Mouse (Mus musculus) induced T-regulatory cell, adult 2 months (primary cell): Measurements from ENCODE around the gene Gpr25.

Experiments used
- DNase-seq: peaks from one replicate; pipeline ENCODE4 v3.0.0-alpha.2; 2012; ENCODE audit warnings: low read depth

Gpr25 gene

DNA sequence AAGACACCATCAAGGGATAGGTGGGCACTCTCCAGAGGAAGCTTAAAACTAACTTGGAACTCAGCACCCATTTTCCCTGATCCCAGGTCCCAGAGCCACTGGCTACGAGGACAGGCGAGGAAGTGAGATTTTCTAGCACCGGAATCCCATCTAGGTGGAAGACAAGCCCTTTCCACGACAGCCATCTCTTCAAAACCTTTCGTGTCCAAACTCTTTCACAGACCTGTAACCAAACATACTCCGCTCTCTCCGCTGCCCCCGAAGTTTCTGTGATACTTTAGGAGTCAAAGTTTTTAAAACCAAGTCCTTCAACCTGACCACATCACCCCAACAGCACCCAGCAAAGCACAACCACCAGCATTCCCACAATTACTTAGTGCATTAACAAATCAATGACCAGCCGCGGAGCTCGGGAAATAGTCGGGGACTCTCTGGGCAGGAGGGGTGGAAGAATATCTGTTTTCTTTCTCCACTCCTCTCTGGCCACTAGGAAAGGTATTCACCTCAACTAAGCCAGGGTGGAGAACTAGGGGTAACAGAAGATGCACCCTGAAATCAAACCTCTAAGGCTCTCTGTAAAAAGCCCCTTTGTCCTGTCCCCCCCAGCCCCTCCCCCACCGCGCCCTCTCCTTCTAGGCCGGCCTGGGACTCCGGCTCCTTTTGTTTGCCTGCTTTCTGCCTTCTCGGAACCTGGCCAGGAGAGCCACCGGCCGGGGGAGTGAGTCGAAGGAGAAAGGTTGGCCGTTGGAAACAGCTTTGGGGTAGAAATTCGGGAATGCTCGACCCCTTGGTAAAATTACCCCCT lies 27.5 kb downstream of the Gpr25 start:
- peak; percentile 18 for DNase-seq

DNA sequence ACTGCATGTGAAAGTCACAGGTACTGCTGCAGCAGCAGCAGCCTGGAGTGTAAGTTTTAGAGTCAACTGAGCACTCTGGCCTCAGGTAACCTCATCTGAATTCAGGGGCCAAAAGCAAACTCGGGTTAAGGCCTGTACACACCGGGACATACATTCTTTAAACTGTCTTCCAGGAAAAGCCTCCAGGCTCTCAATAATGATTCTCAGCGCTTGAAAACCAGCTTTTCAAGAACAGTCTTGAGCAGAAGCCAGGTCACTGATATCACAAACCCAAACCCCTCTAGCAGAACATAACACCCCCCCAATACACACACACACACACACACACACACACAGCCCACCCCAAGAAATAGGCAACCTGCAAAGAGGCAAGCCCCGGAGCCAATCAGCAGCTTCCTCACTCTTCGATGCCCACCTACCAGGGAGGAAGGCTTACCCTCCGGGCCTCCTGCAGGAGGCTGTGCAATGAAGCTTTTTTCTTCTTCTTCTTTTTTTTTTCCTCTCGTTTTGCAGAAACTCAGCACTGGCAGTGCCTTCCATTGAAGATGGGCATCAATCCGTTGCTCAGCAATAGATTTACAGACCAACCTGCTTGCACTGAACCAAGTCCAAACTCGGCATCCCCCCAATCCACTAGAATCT lies 28.3 kb downstream of the Gpr25 start:
- DNase-seq: peak; percentile 14

DNA sequence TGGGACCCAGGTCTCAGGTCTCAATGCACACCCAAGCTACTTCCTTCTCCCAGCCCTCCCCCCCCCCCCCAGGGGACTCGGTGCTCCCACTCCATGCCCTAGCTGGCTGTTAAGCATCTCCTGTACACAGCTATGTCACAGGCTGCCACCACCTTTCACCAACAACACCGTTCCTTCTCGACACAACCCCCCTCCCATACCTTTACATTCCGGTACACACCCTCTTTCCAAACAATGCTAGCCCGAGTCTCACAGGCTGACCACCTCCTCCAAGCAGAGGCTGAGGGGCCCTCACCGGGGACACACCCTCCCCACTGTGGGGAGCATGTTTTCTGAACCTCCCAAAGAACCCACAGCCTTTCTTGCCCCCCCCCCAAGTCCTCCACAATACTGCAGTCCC lies 29.1 kb downstream of the Gpr25 start:
- no peak for DNase-seq

DNA sequence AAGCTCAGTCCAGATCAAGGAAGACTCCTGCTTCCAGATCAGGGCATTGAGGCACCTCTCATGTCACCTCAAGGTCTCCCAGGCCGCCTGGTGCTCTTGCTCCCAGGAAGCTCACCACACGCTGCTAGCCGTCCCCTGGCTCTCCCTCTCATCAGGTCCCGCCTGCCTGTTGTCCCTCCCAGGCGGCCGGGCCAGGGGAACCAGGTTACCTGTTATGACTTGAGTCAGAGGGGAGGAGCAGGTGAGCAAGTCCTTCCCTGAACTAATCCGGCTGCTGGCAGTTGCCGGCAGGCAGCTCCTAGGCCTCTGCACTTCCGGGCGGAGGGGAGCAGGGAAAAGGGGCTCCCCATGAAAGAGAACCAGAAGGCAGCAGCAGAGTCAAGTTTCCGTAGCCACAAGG lies 30.5 kb downstream of the Gpr25 start:
- no peak for DNase-seq

DNA sequence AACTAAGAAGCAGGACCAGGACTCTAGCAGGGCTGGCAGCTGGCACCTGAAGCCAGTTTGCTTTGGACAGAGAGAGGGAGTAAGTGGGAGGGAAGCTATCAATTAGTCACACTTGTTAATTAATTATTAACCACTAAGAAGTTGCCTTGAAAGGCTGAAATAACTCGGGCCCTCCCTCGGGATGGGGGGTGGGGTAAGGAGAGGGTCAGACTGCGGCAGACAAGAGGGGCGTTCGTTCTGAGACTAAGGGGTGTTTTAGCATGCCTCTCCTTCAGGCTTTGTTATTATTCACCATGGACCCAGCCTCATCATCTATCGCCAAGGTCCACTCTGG lies 31.7 kb downstream of the Gpr25 start:
- no peak for DNase-seq

DNA sequence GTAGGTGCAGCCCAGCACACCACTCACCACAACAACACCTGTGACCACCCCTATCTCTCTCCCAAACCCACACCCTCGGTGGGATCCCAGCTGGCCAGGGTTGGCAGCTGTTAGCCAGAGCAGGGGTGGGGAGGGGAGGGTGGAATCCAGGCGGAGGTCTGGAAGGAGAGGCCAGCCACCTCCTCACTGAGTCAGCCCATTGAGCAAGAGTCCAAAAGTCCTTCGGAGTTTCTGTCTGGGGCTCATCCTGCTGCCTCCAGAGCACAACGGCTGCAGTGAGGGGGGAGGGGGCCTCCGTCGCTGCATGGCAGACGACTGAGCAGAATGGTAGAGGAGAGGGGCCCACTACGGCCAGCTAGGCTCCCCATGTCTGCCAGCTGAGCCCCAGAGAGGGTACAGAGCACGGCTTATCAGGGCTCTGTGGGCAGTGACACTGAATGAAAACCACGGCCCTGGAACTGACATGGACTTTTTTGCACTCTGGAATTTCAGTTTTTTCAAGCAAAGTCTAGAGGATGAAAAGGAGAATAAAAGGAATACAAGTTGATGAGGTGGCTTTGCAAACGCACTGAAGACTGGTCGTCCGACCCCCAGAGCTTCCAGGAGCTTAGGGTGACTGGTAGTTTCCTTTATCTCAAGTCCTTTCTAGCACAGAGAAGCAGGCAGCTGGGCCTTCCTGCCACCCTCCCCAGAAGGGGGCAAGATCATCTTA lies 32.2 kb downstream of the Gpr25 start:
- DNase-seq: no peak

DNA sequence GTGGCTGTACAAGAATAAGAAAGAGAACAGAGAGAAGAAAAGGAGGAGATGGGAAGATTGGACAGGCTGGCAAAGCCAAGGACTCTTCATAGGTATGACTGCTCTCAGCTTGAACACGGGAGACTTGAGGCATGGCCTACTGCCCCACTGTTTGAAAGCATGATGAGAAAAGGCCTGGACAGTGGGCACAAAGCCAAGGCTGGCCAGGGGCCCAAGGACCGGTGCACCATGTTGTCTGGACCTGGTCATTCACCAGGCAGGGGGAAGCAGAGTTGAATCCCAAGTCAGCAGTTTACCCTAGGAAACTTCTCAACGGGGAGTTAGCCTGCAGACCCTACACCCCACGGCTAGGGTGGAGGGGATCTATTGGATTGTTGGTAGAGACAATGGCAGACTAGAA lies 32.8 kb downstream of the Gpr25 start:
- DNase-seq: no peak

DNA sequence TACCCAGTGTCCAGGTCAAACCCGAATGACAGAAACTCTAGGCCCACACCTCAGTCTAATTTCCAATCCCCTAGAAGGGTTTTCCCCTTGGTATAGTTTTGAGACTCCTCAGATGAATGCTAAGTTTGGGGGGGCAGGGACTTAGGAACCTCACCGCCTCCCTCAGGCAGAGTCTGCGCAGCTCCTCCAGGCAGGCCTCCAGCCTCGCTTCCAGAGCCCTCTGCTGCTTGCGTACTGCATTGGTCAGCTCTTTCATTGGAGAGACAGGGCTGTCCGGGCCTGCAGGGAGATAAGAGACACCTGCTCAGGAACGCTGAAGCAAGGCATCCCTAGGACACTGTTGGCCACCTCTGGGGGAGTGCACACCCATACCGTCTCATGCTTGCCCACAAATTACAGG lies 34.0 kb downstream of the Gpr25 start:
- no peak for DNase-seq

DNA sequence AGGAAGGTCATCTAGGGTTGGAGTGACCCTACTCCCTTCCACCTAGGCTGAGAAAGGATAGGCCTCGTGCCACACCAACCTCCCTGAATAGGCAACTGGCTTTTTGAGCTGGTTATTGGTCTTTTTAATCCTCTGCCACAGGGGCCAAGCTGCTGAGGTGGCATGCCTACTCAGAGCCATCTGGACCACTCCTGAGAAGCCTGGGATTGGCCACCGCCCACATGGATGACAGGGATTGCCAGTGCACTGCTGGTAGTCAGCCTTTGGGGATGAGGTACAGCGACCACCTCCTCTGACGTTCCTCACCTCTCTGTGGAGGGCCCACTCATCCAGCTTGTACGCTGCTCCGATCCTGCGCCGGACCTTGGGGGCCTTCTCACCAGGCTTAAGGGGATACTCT lies 34.8 kb downstream of the Gpr25 start:
- no peak for DNase-seq

DNA sequence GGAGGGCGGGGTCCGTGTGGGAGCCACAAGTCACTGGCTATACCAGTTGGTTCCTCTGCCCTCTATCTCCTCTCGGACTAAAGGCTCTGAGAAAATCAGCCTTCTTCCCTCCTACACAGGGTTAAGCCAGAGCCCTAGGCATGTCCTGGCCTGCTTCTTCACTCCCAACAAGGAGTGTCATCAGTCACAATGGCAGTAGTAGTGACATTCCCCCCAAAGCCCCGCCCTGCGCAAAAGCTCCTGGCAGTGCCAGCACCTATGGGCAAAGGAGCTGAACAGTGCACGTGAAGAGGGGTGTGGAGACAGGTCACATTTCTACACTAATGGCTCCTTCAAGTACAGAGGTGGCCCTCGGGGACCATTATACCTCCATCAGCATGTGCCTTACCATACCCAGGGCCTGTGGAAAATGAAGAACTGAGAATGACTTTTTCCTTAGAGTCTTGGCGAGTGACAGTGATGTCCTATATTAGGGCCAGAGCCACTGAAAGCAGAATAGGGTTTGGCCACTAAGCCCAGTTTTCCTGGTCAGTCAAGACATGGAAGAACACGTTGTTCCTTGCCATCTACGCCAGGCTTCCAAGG lies 36.8 kb downstream of the Gpr25 start:
- DNase-seq: no peak

DNA sequence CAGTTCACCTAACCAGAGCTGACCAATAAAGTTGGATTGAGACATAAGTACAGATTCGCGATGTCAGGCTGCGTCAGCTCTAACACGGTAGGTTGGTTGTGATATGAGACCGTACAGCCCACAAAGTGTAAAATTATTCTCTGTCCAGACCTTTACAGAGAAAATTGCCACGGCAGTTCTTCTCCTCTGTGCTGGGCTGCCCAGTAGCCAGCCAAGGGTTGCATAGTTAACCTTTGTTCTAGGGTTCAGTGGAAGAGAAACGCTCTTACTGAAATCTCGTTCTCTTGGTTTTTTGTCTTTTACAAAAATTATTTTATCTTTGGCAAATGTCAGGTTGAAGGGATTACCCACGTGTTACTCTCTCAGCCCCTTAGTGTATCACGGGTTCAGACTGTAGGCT lies 38.3 kb downstream of the Gpr25 start:
- DNase-seq: no peak

DNA sequence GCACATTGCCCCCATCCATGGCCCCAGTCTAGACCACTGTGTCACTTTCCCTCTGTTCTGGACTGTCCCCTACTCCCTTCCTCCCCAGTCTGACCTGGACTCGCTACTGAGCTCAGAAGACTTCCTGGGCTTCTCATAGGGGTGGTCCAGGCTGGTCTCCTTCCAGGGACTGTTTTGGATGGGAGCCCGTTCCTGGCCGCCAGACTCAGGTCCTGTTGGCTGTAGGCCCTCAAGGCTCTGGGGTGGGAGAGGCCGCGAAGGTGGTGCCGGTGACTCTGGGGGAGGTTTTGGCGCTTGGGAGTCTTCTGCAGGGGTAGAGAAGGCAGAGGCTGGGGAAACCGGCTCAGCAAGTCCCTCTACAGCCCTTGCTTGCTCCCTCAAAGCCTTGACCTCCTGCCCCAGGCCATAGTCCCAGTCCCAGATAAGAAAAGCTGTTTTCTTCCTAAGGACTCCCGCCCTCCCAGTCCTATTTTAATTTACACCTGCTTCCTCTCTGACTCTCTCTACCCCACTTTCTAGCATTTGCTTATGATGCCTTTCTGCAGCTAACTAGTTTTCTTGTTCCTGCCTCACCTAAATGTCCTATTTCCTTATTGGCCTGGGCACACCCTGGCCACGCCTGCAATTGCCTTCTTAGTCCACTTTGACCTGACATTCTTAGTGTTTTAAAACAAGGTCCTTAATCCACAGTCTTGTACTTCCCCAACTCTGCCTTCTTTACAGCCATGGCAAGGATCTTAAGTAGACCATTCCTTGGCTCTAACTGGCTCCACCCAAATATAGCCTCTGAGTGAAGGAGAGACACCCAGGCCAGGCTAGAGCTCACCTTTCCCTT lies 40.4 kb downstream of the Gpr25 start:
- DNase-seq: no peak

DNA sequence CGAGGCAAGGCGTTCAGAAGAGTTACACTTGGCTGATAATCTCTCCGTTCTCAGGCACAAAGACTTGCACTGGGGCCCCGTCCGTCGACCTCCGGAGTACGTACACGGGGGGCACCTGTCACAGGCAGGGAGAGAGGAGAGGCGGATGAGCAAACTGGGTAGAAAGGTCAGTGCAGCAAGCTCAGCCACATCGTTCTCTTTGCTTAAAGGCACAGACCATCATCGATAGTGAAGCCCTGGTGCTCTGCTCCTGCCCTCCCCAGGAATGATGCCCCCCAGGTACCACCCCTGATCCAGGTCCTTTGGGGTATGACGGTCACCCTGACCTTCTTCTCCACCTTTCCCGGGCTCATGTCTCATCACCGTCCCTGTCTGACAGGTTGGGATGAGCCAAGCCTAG lies 46.4 kb downstream of the Gpr25 start:
- no peak for DNase-seq

DNA sequence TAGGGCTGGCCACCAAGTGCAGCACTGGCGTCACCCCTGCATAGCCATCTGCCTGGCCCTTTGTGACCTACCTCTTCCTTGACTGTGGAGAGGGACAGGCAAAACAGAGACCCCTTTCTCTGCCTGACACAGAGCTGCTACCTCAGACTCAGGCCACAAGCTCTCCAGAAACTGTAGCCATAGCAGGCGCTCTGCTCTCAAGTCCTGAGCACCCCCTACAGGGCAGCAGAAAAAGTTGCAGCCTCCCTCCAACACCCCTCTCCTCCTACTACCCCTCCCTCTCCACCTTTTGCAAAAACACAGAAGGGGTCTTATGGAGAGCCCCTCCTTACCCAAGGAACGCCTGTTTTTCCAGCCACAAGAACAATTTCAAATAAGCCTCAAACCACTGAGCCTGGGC lies 47.9 kb downstream of the Gpr25 start, which contains the start of gene Mroh3:
Gene Mroh3 (minus strand): TSS at position 26 of the 400 bp plus-strand sequence.
- DNase-seq: peak; percentile 63
